Mouse (Mus musculus): Measurements from ENCODE around the gene Jkamp.

Jkamp gene

GRCm38 (mm10) chr12:72086166-72086825 is 907 bp downstream of the Jkamp start:
- no peak for DNase-seq

GRCm38 (mm10) chr12:72089802-72090201 is 4.4 kb downstream of the Jkamp start:
- DNase-seq, result no peak

DNA sequence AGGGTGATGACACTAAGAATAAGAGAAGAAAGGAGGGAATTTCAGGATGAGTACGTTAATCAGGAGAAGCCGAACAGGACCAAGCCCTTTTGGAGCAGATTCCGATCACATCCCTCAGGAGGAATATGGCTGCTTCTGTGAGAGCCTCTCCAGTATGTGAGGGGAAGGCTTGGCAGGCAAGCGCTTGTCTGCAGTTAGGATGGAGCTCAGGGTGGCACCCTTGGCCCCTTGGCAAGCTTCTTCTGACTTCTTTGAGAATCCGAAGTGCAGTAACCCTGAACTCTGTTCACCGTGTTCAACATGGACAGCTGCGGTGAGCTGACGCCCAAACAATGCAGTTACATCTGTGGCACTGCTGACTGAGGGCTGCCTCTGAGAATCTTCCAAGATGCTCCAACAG is 11.6 kb downstream of the Jkamp start:
- DNase-seq, result no peak

- no peak for DNase-seq
These were observed 17.4 kb downstream of the Jkamp start for GRCm38 (mm10) chr12:72102776-72103175.

GRCm38 (mm10) chr12:72104027-72104426 is 18.6 kb downstream of the Jkamp start:
- no peak for DNase-seq

DNA sequence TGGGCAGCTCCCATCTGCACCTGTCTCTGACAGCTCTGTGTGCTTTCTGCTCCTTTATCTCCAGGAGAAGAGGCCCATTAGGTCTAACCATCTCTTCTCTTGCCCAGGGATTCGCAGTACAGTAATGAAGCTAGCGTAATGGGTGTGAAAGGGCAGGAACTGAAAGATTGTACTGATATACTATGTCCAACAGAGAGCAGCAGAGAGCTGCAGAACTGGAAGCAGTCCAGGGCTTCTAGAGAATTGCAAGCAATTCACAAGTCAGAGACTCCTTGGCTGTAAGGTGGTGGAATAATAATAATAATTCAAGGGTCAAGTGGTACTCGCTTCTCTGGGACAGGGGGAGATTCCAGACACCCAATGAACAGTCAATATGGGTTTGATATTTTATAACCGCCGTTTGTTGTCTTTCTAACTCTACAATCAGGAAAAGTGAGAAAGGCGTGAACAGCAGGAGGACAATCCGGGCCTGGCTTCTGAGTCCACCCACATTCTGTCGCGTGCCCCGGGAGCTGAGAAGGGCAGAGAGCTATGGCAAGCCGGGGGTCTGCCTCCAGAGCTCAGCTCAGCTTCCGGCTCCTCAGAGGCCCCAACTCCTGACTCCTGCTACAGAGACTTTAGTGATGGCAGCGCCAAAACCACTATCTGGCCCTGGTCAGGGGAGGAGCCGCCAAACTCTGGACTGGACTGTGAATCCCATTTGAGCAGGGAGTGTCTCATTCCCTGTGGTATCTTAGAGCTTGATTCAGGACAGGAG is 19.3 kb downstream of the Jkamp start:
- peak; percentile 30 for DNase-seq

DNA sequence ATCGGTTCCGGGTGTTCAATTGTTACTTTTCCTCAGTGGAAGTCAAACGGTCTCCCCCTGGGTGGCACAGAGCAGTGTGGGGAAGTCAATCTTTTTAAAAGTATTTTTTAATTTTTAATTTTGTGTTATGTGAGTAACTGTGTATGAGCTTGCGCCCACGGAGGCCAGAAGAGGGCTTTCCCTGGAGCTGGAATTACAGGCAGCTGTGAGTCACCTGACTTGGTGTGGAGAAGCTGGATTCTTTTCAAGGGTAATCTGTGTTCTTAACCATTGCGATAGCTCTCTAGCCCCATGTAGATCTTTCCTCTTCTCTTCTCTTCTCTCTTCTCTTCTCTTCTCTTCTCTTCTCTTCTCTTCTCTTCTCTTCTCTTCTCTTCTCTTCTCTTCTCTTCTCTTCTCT is 29.7 kb downstream of the Jkamp start:
- DNase-seq, result no peak

DNA sequence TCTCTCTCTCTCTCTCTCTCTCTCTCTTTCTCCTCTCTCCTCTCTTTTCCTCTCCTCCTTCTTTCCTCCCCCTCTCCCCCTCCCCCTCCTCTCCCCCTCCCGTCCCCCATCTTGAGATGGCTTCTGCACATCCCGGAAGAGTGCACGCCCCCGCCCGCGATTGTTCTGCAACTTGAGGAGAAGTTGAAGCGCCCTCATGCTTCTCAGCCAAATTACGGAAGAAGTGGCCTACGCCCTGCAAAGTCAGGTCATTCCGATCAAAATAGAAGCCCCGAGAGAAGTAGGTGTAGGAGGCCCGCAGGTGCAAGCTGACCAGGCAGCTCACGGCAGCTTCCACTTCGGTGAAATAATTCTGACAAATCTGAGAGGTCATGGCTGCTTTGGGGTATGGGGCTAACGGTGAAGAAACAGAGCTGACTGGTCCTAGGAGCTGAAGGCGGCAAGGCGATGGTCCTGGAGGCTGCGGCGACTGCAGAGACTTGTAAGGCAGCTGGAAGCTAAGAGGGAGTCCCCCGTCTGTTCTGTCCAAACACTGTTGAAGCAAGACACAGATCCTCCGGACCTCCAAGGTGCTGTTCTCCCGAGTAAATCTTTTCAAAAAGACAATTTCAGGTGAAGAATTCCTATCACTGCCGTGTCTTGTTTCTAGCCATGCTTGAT is 30.4 kb downstream of the Jkamp start:
- DNase-seq, result no peak

DNA sequence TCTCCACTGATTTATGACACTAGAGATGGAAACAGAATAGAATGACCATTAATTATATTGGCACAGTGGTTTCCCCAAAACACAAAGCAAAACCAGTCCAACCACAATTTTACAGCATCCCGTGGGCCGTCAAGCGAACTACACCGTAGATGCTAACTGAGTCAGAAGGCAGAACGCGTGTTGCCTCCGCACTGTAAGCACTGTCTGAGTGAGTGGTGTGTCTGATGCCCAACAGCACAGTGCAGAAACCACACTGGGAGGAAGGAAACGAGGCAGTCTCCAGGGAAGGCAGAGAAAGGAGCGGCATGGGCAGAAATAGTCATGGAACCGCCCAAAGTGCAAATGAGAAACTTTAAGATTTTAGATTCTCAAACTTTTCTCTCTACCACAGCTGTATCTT is 43.8 kb downstream of the Jkamp start:
- no peak for DNase-seq

GRCm38 (mm10) chr12:72150786-72151185 is 65.4 kb downstream of the Jkamp start:
- DNase-seq, result no peak
